Mouse (Mus musculus) lung, adult 2 months (tissue): Measurements from ENCODE around the gene Rhbdl1.

Source experiments
- CTCF ChIP-seq: fragments of 200-500 bp; IDR thresholded peaks from 2 replicates; pipeline ENCODE4 v1.5.1; 2011; ENCODE audit warnings: mild to moderate bottlenecking, low read length, control low read depth; ENCODE audit not compliant: insufficient read depth
- POLR2A ChIP-seq: fragments of 200-500 bp; IDR thresholded peaks from 2 replicates; pipeline ENCODE4 v1.6.1; 2011; ENCODE audit warnings: low read depth, mild to moderate bottlenecking, control low read depth, low read length, borderline replicate concordance; ENCODE audit errors: extremely low read depth

DNA sequence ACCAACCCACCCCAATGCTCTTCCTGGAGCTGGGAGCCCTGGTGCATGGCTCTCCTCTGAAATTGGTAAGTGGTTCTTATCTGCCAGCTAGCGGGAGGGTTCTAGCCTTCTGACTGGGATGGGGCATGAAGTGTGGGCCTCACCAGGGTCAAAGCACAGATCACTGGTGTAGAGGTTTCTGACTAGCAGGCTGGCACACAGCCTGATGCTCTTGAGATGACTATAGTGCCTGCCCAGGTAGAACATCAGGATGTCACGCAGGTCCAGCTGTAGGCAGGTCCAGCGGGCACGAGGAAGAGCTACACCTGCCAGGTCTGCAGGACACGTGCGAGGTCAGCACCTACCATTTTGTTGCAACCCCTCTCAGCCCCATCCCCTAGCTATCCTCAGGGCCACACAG is 23.1 kb upstream of the Rhbdl1 start:
- no peak for TF ChIP-seq CTCF
- TF ChIP-seq POLR2A: no peak
